In the genomic region with DNA sequence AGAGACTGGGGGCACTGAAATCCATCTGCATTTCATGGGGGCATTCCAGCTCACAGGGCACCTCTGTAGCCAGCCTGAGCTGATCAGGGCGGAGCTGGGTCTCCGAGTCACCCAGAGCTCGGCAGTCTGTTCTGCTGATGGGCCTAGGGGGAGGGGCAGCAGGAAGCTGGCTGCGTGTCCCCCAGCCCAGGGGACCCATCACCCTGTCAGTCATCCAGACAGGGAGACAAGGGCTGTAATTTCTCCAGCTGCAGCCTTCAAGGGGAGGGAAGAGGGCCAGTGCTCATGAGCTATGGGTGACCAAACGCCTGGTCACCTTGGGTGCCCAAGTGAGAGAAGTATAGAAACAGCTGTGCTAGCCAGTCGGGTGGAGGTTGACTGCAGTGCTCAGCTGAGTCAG, we compare ENCODE assay signal across 36 mouse cellular contexts. TPM values are rescaled to one million over a fixed set of nuclear protein-coding genes. Genes with fewer than 3 reads are reported as not detected.
DNase-seq lines count a peak whose midpoint lies in the region; ATAC-seq and TF ChIP-seq lines count a peak whose summit lies in the region.
"Had no signal": no experiment of that assay in that cellular context is flagged by ENCODE, and none has a peak within 500 bp of the region (broad histone marks: within the 10 kb centered on the region; RNA-seq: fewer than 3 reads in every experiment).

No protein-coding gene starts in this region.

- H3K9ac ChIP-seq in forebrain, embryonic 12.5 days = 0 out of 2 replicates have a peak overlapping the region, but pooled peaks have one; percentile 2
- H3K9ac ChIP-seq in forebrain, postnatal 0 days = no peak overlapping the region
- no peak overlapping the region for H3K9ac ChIP-seq in kidney, embryonic 15.5 days
- 0 out of 2 replicates have a peak overlapping the region, but pooled peaks have one; percentile 19 for H3K9ac ChIP-seq in embryonic facial prominence, embryonic 14.5 days (ENCODE audit: low read depth, low read length)
- H3K9ac ChIP-seq: embryonic facial prominence, embryonic 15.5 days; intestine, embryonic 15.5 days; liver, embryonic 12.5 days; liver, postnatal 0 days; midbrain, embryonic 12.5 days; stomach, embryonic 15.5 days had no signal

- WGBS in forebrain, embryonic 12.5 days = 41% methylated on average over 6 of the region's 6 CpGs
- 41% methylated on average over 6 of the region's 6 CpGs for WGBS in forebrain, postnatal 0 days
- 18% methylated on average over 6 of the region's 6 CpGs for WGBS in kidney, embryonic 15.5 days
- 38% methylated on average over 6 of the region's 6 CpGs for WGBS in embryonic facial prominence, embryonic 14.5 days

- H3K4me2 ChIP-seq in forebrain, embryonic 12.5 days = no peak overlapping the region
- H3K4me2 ChIP-seq in forebrain, postnatal 0 days (ENCODE audit: low read depth) = no peak overlapping the region
- no peak overlapping the region for H3K4me2 ChIP-seq in kidney, embryonic 15.5 days
- H3K4me2 ChIP-seq in embryonic facial prominence, embryonic 14.5 days (ENCODE audit: low read depth, low read length) = no peak overlapping the region
- H3K4me2 ChIP-seq: embryonic facial prominence, embryonic 15.5 days; heart, embryonic 11.5 days; intestine, embryonic 15.5 days; liver, embryonic 12.5 days; midbrain, embryonic 12.5 days; stomach, embryonic 15.5 days had no signal

- ATAC-seq in forebrain, embryonic 12.5 days (ENCODE audit: low FRiP score) = peak; percentile 55
- no peak for ATAC-seq in forebrain, postnatal 0 days
- ATAC-seq in kidney, embryonic 15.5 days (replicated peaks; ENCODE audit: low FRiP score) = no peak
- no peak for ATAC-seq in embryonic facial prominence, embryonic 14.5 days (ENCODE audit: low read depth)
- ATAC-seq: CD4-positive, CD25-positive, alpha-beta regulatory T cell, adult 4 months; hindbrain, postnatal 0 days; intestine, embryonic 15.5 days; liver, embryonic 12.5 days; liver, postnatal 0 days had no signal

- no peak overlapping the region for H3K4me3 ChIP-seq in forebrain, embryonic 12.5 days (replicated peaks)
- H3K4me3 ChIP-seq in forebrain, postnatal 0 days (ENCODE audit: low read depth, low read length) = no peak overlapping the region
- H3K4me3 ChIP-seq in kidney, embryonic 15.5 days (replicated peaks) = no peak overlapping the region
- no peak overlapping the region for H3K4me3 ChIP-seq in embryonic facial prominence, embryonic 14.5 days (ENCODE audit: low read depth, low read length)
- H3K4me3 ChIP-seq: embryonic facial prominence, embryonic 15.5 days; intestine, embryonic 15.5 days; liver, embryonic 12.5 days; midbrain, embryonic 12.5 days; stomach, embryonic 15.5 days had no signal

- H3K27me3 ChIP-seq in forebrain, embryonic 12.5 days = peaks cover 60% of the 10 kb centered on the region
- H3K27me3 ChIP-seq in forebrain, postnatal 0 days (ENCODE audit: insufficient read depth, low read length) = no peaks in the 10 kb centered on the region; the same call in 1 of the 2 replicates
- H3K27me3 ChIP-seq in kidney, embryonic 15.5 days = peaks cover 39% of the 10 kb centered on the region
- H3K27me3 ChIP-seq in embryonic facial prominence, embryonic 14.5 days (replicated peaks; ENCODE audit: control insufficient read depth, insufficient read depth, low read length) = no peaks in the 10 kb centered on the region
- H3K27me3 ChIP-seq: intestine, embryonic 15.5 days; stomach, embryonic 15.5 days had no signal

- no peaks in the 10 kb centered on the region for H3K9me3 ChIP-seq in forebrain, embryonic 12.5 days
- H3K9me3 ChIP-seq in forebrain, postnatal 0 days (ENCODE audit: low read length) = no peaks in the 10 kb centered on the region
- no peaks in the 10 kb centered on the region for H3K9me3 ChIP-seq in kidney, embryonic 15.5 days (replicated peaks)
- no peaks in the 10 kb centered on the region for H3K9me3 ChIP-seq in embryonic facial prominence, embryonic 14.5 days (ENCODE audit: control insufficient read depth, low read length)
- H3K9me3 ChIP-seq: embryonic facial prominence, embryonic 15.5 days; intestine, embryonic 15.5 days; liver, embryonic 12.5 days; midbrain, embryonic 12.5 days; stomach, embryonic 15.5 days had no signal

- no peak overlapping the region for H3K27ac ChIP-seq in forebrain, embryonic 12.5 days
- H3K27ac ChIP-seq in forebrain, postnatal 0 days (ENCODE audit: low read depth, low read length) = no peak overlapping the region
- H3K27ac ChIP-seq in kidney, embryonic 15.5 days = 0 out of 2 replicates have a peak overlapping the region, but pooled peaks have one; percentile 0
- H3K27ac ChIP-seq in embryonic facial prominence, embryonic 14.5 days (replicated peaks; ENCODE audit: low read depth, low read length) = no peak overlapping the region
- H3K27ac ChIP-seq: embryonic facial prominence, embryonic 15.5 days; hindbrain, postnatal 0 days; intestine, embryonic 15.5 days; liver, embryonic 12.5 days; midbrain, embryonic 12.5 days; stomach, embryonic 15.5 days had no signal

- H3K4me1 ChIP-seq in forebrain, embryonic 12.5 days = peaks cover 18% of the 10 kb centered on the region
- H3K4me1 ChIP-seq in forebrain, postnatal 0 days (ENCODE audit: insufficient read depth) = no peaks in the 10 kb centered on the region
- peaks cover 35% of the 10 kb centered on the region for H3K4me1 ChIP-seq in kidney, embryonic 15.5 days
- H3K4me1 ChIP-seq in embryonic facial prominence, embryonic 14.5 days (ENCODE audit: control insufficient read depth, insufficient read depth, low read length) = no peaks in the 10 kb centered on the region
- H3K4me1 ChIP-seq: embryonic facial prominence, embryonic 15.5 days; intestine, embryonic 15.5 days; liver, embryonic 12.5 days; stomach, embryonic 15.5 days had no signal

- no peak for DNase-seq in forebrain, postnatal 0 days
- DNase-seq in kidney, postnatal 14 days = no peak
- peak; percentile 54 for DNase-seq in 3T3-L1 (ENCODE audit: low read depth, low spot score)
- DNase-seq in embryonic facial prominence, embryonic 14.5 days (ENCODE audit: low spot score) = no peak
- no peak for DNase-seq in frontal cortex, postnatal 14 days (ENCODE audit: low spot score in 2 of 2)
- DNase-seq: adrenal gland, postnatal 25 days; cerebellum, adult 11-12 months; cerebellum, adult 9-11 months; gastrocnemius, postnatal 25 days; heart, adult 11 months; heart, postnatal 4 days; kidney, adult 8-10 months; kidney, postnatal 36 days; liver, postnatal 0 days; lung, postnatal 36 days; right cerebral cortex, postnatal 25 days; thymus, adult 18-20 months; thymus, postnatal 25 days had no signal

- no peaks in the 10 kb centered on the region for H3K36me3 ChIP-seq in forebrain, embryonic 12.5 days (replicated peaks)
- H3K36me3 ChIP-seq in forebrain, postnatal 0 days (ENCODE audit: insufficient read depth) = no peaks in the 10 kb centered on the region
- H3K36me3 ChIP-seq in kidney, embryonic 15.5 days = no peaks in the 10 kb centered on the region
- H3K36me3 ChIP-seq in embryonic facial prominence, embryonic 14.5 days (ENCODE audit: control insufficient read depth, insufficient read depth, low read length) = no peaks in the 10 kb centered on the region
- H3K36me3 ChIP-seq: embryonic facial prominence, embryonic 15.5 days; intestine, embryonic 15.5 days; liver, embryonic 12.5 days; midbrain, embryonic 12.5 days; stomach, embryonic 15.5 days had no signal

- TF ChIP-seq CTCF in forebrain, postnatal 0 days (IDR thresholded peaks at IDR 0.05; ENCODE audit: low read depth) = no peak

RNA-seq across cellular contexts. Expression of a gene that starts 8.8 kb away (rescaled TPM):
- polyA plus RNA-seq in forebrain, embryonic 12.5 days (2016; fragmentation: Nextera tagmentation; extraction: Ambion mirVana) = 1.1 and 1.2 TPM in 2 replicates
- 8.9 and 12.7 TPM in 2 replicates for total RNA-seq in forebrain, postnatal 0 days (2014; rRNA removed)
- 5.7 and 8.5 TPM in 2 replicates for polyA plus RNA-seq in forebrain, postnatal 0 days (2015; fragmentation: Nextera tagmentation; extraction: Ambion mirVana)
- 1.2 and 1.6 TPM in 2 replicates for polyA plus RNA-seq in kidney, embryonic 15.5 days (2015; fragmentation: Nextera tagmentation; extraction: Ambion mirVana)
- 0.19 and 0.29 TPM in 2 replicates for polyA plus RNA-seq in embryonic facial prominence, embryonic 14.5 days (2014; fragmentation: Nextera tagmentation; extraction: Ambion mirVana)
- total RNA-seq: gastrocnemius, postnatal 25 days; heart, postnatal 4 days; megakaryocyte, adult 5-6 weeks; neutrophil, adult 5-6 weeks had no signal
- polyA plus RNA-seq: heart, embryonic 11.5 days; heart, embryonic 16.5 days; liver, embryonic 12.5 days; liver, postnatal 0 days had no signal

RNA-seq across cellular contexts. Expression of a gene that starts 26.6 kb away (rescaled TPM):
- polyA plus RNA-seq in forebrain, embryonic 12.5 days (2016; fragmentation: Nextera tagmentation; extraction: Ambion mirVana) = 0.06 TPM in 1 of 2 replicates, not detected in the other
- total RNA-seq in forebrain, postnatal 0 days (2014; rRNA removed) = 0.08 and 0.19 TPM in 2 replicates
- polyA plus RNA-seq in forebrain, postnatal 0 days (2015; fragmentation: Nextera tagmentation; extraction: Ambion mirVana) = 0.06 TPM in 1 of 2 replicates, not detected in the other
- polyA plus RNA-seq in kidney, embryonic 15.5 days (2015; fragmentation: Nextera tagmentation; extraction: Ambion mirVana) = 0.08 TPM in 1 of 2 replicates, not detected in the other
- polyA plus RNA-seq in embryonic facial prominence, embryonic 14.5 days (2014; fragmentation: Nextera tagmentation; extraction: Ambion mirVana) = 0.10 and 0.22 TPM in 2 replicates
- total RNA-seq: adrenal gland, adult 18-20 months; adrenal gland, postnatal 25 days; gastrocnemius, postnatal 25 days; heart, postnatal 4 days; hindbrain, postnatal 0 days; layer of hippocampus, adult 8-10 months; layer of hippocampus, postnatal 25 days; left cerebral cortex, adult 8-10 months; left cerebral cortex, postnatal 36 days had no signal
- polyA plus RNA-seq: heart, embryonic 11.5 days had no signal

RNA-seq across cellular contexts. Expression of a gene that starts 50.1 kb away (rescaled TPM):
- polyA plus RNA-seq in forebrain, embryonic 12.5 days (2016; fragmentation: Nextera tagmentation; extraction: Ambion mirVana) = 5.2 and 5.6 TPM in 2 replicates
- 6.2 and 11.0 TPM in 2 replicates for total RNA-seq in forebrain, postnatal 0 days (2014; rRNA removed)
- polyA plus RNA-seq in forebrain, postnatal 0 days (2015; fragmentation: Nextera tagmentation; extraction: Ambion mirVana) = 1.9 and 2.5 TPM in 2 replicates
- polyA plus RNA-seq in kidney, embryonic 15.5 days (2015; fragmentation: Nextera tagmentation; extraction: Ambion mirVana) = 3.5 and 4.5 TPM in 2 replicates
- 2.0 and 2.2 TPM in 2 replicates for polyA plus RNA-seq in embryonic facial prominence, embryonic 14.5 days (2014; fragmentation: Nextera tagmentation; extraction: Ambion mirVana)
- total RNA-seq: megakaryocyte, adult 5-6 weeks; neutrophil, adult 5-6 weeks had no signal
- polyA plus RNA-seq: CD4-positive, CD25-positive, alpha-beta regulatory T cell, adult 4 months had no signal

Comparison
In these comparisons a context has a peak if more than half of its experiments do, and no peak if none do; other contexts are left out.
1. H3K9ac ChIP-seq: peak in forebrain, embryonic 12.5 days (single experiment) and embryonic facial prominence, embryonic 14.5 days (single experiment); none in forebrain, postnatal 0 days (single experiment) and kidney, embryonic 15.5 days (single experiment).